Mouse (Mus musculus): ENCODE results near the gene Ptpn3. TPM values are rescaled to one million over a fixed set of nuclear protein-coding genes. Genes with fewer than 3 reads are reported as not detected.

Gene Ptpn3
- polyA plus RNA-seq, 1 experiment from 2014 or later: 1.8 TPM

DNA sequence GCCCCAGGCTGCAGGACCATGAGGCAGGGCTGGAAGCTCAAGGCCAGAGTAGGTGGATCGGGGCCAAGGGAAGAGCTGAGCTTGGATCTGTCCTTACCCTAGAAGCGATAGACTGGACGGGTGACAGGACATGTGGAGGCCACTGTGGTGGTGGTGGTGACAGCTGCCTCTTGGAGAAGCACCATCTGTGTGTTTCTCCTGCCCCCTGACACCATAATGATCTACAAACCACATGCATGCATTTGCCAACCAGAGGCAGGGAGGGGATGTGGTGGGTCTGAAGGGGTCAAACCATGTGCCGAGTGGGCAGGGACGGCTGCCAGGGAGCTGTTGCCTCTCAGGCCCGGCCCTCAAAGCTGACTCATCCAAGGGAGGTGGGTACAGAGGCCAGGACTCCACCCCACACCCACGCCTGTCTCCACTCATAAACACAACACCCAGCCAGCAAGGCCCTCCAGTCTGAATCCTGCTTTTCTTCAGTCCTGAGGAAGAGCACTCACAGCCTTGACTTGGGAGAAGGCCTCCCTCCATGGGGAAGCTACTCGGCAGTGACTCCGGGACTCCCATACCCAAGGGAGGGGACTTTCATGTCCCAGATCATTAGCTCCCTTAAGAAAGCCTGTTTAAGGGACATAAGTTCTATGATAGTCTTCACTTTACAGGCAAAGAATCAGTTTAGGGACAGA lies 6.5 kb downstream of the Ptpn3 start:
- 0 out of 2 replicates have a peak, but pooled peaks have one; percentile 21 for ATAC-seq (ENCODE audit: extremely low read depth, insufficient number of reproducible peaks, low FRiP score, low TSS enrichment)
- Histone ChIP-seq H3K27me3 (replicated peaks) (peaks cover 33% of the 10 kb centered on the region), H3K9me3 (no peaks in the 10 kb centered on the region), H3K4me1 (peaks cover 44% of the 10 kb centered on the region), H3K4me2 (no peak overlapping the region), H3K9ac (no peak overlapping the region), H3K4me3 (no peak overlapping the region), H3K36me3 (no peaks in the 10 kb centered on the region), H3K27ac (replicated peaks) (0 out of 2 replicates have a peak overlapping the region, but pooled peaks have one; percentile 8)
- 44% methylated on average over 9 of the region's 9 CpGs for WGBS

DNA sequence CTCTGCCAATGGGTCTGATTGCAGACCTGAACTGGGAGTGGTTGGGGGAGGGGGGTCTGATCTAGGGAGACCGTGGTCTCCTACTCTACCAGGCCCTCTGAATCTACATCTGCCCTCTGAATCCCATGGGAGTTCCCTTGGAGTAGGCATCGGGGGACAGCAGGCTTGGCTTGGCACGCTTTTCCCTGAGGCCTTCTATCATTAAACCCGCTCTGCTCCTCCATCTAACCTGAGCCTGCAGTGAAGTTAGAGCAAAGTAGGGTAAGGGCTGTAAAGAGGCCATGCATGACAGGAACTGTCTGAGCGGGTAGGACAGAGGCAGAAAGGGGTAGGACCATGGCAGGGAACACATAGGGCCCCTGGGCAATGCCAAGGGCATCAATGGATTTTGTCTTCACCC lies 9.0 kb downstream of the Ptpn3 start:
- H3K4me1 ChIP-seq: peaks cover 32% of the 10 kb centered on the region
- ATAC-seq (ENCODE audit: extremely low read depth, insufficient number of reproducible peaks, low FRiP score, low TSS enrichment): no peak
- no peak overlapping the region for H3K4me3 ChIP-seq
- 82% methylated on average over 5 of the region's 5 CpGs for WGBS
- no peaks in the 10 kb centered on the region for H3K9me3 ChIP-seq
- no peak overlapping the region for H3K9ac ChIP-seq
- H3K4me2 ChIP-seq: no peak overlapping the region
- H3K27me3 ChIP-seq (replicated peaks): peaks cover 16% of the 10 kb centered on the region
- H3K36me3 ChIP-seq: no peaks in the 10 kb centered on the region
- no peak overlapping the region for H3K27ac ChIP-seq (replicated peaks)

DNA sequence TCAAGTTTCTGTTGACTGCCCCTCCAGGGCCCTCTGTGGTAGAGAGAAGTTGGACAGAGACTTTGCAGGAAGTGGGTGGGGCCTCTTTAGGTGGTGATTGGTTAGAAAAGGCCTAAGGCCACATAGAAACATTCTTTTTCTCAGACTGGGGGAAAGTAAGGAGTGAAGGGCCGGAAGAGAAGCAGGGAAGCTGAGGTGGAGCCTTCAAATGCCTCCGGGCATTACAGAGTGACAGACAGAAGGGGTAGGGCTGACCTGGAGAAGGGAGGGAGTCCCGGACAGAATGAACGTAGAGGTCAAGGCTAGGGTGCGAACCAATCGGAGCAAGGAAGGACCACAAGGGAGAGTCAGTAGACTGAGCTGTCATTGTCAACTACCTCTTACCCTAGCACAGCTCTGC lies 11.6 kb downstream of the Ptpn3 start:
- WGBS: 78% methylated on average over 6 of the region's 6 CpGs
- H3K4me2 ChIP-seq: no peak overlapping the region
- H3K27ac ChIP-seq (replicated peaks): no peak overlapping the region
- H3K27me3 ChIP-seq (replicated peaks): no peaks in the 10 kb centered on the region
- H3K4me3 ChIP-seq: no peak overlapping the region
- no peak overlapping the region for H3K9ac ChIP-seq
- no peak for ATAC-seq (ENCODE audit: extremely low read depth, insufficient number of reproducible peaks, low FRiP score, low TSS enrichment)
- no peaks in the 10 kb centered on the region for H3K9me3 ChIP-seq
- peaks cover 22% of the 10 kb centered on the region for H3K4me1 ChIP-seq
- H3K36me3 ChIP-seq: no peaks in the 10 kb centered on the region

GRCm38 (mm10) chr4:57287808-57288207 lies 13.8 kb downstream of the Ptpn3 start:
- 79% methylated on average over 3 of the region's 3 CpGs for WGBS
- Histone ChIP-seq H3K36me3 (no peaks in the 10 kb centered on the region), H3K9me3 (no peaks in the 10 kb centered on the region), H3K9ac (no peak overlapping the region), H3K4me3 (no peak overlapping the region), H3K4me1 (peaks cover 8% of the 10 kb centered on the region), H3K27me3 (replicated peaks) (no peaks in the 10 kb centered on the region), H3K4me2 (no peak overlapping the region), H3K27ac (replicated peaks) (no peak overlapping the region)
- ATAC-seq (ENCODE audit: extremely low read depth, insufficient number of reproducible peaks, low FRiP score, low TSS enrichment): no peak

- H3K4me3 ChIP-seq: no peak overlapping the region
- no peak overlapping the region for H3K4me2 ChIP-seq
- H3K27me3 ChIP-seq (replicated peaks): no peaks in the 10 kb centered on the region
- H3K4me1 ChIP-seq: no peaks in the 10 kb centered on the region
- no peak for ATAC-seq (ENCODE audit: extremely low read depth, insufficient number of reproducible peaks, low FRiP score, low TSS enrichment)
- no peaks in the 10 kb centered on the region for H3K9me3 ChIP-seq
- no peak overlapping the region for H3K27ac ChIP-seq (replicated peaks)
- 77% methylated on average over 2 of the region's 2 CpGs for WGBS
- no peak overlapping the region for H3K9ac ChIP-seq
- no peaks in the 10 kb centered on the region for H3K36me3 ChIP-seq
Measured at GRCm38 (mm10) chr4:57285251-57285650, 16.4 kb downstream of the Ptpn3 start.

DNA sequence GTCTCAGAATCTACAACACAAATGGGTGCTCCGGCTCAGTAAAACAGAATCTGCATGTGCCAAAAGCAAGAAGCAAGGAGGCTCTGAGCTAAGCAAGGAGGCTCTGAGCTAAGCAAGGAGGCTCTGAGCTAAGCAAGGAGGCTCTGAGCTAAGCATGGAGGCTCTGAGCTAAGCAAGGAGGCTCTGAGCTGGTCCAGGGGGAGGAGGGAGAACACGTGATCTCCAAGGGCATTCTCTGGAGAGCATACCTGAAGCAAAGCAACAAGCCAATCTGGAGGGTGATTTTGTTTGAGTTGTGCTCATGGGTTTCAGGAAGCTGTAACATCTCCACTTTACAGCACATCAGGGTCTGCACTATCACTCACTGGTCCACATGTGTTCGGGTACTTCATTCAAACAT lies 18.4 kb downstream of the Ptpn3 start:
- Histone ChIP-seq H3K27ac (replicated peaks) (no peak overlapping the region), H3K4me2 (no peak overlapping the region)

DNA sequence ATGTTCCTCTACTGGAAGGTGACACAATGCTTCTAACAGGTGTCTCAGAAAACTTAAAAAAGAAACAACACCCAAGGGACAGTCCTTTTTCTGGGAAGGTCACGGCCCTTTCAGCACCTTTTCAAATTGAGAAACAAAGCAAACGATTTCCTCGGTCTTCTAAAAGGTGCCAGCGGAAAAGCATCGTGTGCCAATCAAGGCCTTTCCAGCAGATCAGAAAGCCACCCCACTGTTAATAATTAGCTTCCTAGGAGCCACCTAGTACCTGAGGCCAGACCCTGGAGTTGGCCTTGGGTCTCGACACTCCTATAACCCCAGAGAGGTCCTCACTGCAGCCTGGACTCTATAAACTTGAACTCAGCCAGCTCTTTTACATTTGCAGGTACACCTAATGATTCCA lies 19.0 kb downstream of the Ptpn3 start:
- H3K36me3 ChIP-seq: no peaks in the 10 kb centered on the region
- no peaks in the 10 kb centered on the region for H3K27me3 ChIP-seq (replicated peaks)
- H3K9me3 ChIP-seq: no peaks in the 10 kb centered on the region
- H3K27ac ChIP-seq (replicated peaks): no peak overlapping the region
- 80% methylated on average over 6 of the region's 6 CpGs for WGBS
- no peak overlapping the region for H3K9ac ChIP-seq
- H3K4me3 ChIP-seq: no peak overlapping the region
- H3K4me1 ChIP-seq: peaks cover 11% of the 10 kb centered on the region
- H3K4me2 ChIP-seq: no peak overlapping the region
- no peak for ATAC-seq (ENCODE audit: extremely low read depth, insufficient number of reproducible peaks, low FRiP score, low TSS enrichment)

More for the DNA sequence above, 18.4 kb downstream of the Ptpn3 start:
- no peak for ATAC-seq (ENCODE audit: extremely low read depth, insufficient number of reproducible peaks, low FRiP score, low TSS enrichment)
- Histone ChIP-seq H3K27me3 (replicated peaks) (no peaks in the 10 kb centered on the region), H3K9me3 (no peaks in the 10 kb centered on the region), H3K4me3 (no peak overlapping the region), H3K36me3 (no peaks in the 10 kb centered on the region), H3K4me1 (peaks cover 11% of the 10 kb centered on the region), H3K9ac (no peak overlapping the region)
- 70% methylated on average over 3 of the region's 3 CpGs for WGBS

DNA sequence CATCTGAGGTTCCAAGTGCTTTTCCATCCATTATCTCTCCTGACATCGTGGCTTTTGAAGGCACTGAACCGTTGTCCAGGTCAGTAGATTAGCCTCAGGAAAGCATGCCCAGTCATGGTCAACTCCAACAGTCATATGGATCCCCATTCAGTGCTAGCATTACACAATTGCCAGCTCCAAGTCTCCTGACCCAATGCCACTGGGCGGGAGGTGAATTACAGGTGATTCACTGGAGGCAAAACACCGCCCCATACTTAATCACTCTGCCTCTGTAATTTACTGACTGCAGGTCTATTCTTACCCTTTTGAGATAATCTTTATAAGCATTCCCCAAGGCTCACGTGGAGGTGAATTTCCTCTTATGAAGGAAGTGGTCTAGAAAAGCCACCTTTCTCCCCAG lies 19.5 kb downstream of the Ptpn3 start:
- H3K36me3 ChIP-seq: no peaks in the 10 kb centered on the region
- no peak overlapping the region for H3K4me3 ChIP-seq
- H3K27ac ChIP-seq (replicated peaks): no peak overlapping the region
- H3K9ac ChIP-seq: no peak overlapping the region
- ATAC-seq (ENCODE audit: extremely low read depth, insufficient number of reproducible peaks, low FRiP score, low TSS enrichment): no peak
- no peaks in the 10 kb centered on the region for H3K27me3 ChIP-seq (replicated peaks)
- H3K4me1 ChIP-seq: peaks cover 11% of the 10 kb centered on the region
- no peak overlapping the region for H3K4me2 ChIP-seq
- 68% methylated on average over 5 of the region's 5 CpGs for WGBS
- no peaks in the 10 kb centered on the region for H3K9me3 ChIP-seq

- Histone ChIP-seq H3K9ac (no peak overlapping the region), H3K27me3 (replicated peaks) (no peaks in the 10 kb centered on the region; the same call in 1 of the 2 replicates), H3K4me3 (no peak overlapping the region), H3K4me2 (no peak overlapping the region), H3K36me3 (no peaks in the 10 kb centered on the region), H3K4me1 (peaks cover 11% of the 10 kb centered on the region), H3K27ac (replicated peaks) (no peak overlapping the region), H3K9me3 (no peaks in the 10 kb centered on the region)
- WGBS: 77% methylated on average over 5 of the region's 5 CpGs
- no peak for ATAC-seq (ENCODE audit: extremely low read depth, insufficient number of reproducible peaks, low FRiP score, low TSS enrichment)
Measured at GRCm38 (mm10) chr4:57280888-57281287, 20.7 kb downstream of the Ptpn3 start.

- no peak overlapping the region for H3K9ac ChIP-seq
- no peak for ATAC-seq (ENCODE audit: extremely low read depth, insufficient number of reproducible peaks, low FRiP score, low TSS enrichment)
- H3K4me1 ChIP-seq: peaks cover 11% of the 10 kb centered on the region
- WGBS: 35% methylated on average over 8 of the region's 8 CpGs
- H3K4me2 ChIP-seq: no peak overlapping the region
- no peaks in the 10 kb centered on the region for H3K9me3 ChIP-seq
- H3K27ac ChIP-seq (replicated peaks): no peak overlapping the region
- H3K27me3 ChIP-seq (replicated peaks): no peaks in the 10 kb centered on the region; the same call in 1 of the 2 replicates
- no peaks in the 10 kb centered on the region for H3K36me3 ChIP-seq
- H3K4me3 ChIP-seq: no peak overlapping the region
Measured at GRCm38 (mm10) chr4:57279229-57279628, 22.4 kb downstream of the Ptpn3 start.

- peaks cover 11% of the 10 kb centered on the region for H3K4me1 ChIP-seq
- whole genome bisulfite sequencing: 52% methylated on average over 10 of the region's 10 CpGs
- H3K9me3 ChIP-seq: no peaks in the 10 kb centered on the region
- 0 out of 2 replicates have a peak overlapping the region, but pooled peaks have one; percentile 24 for H3K9ac ChIP-seq
- H3K36me3 ChIP-seq: no peaks in the 10 kb centered on the region
- no peak for ATAC-seq (ENCODE audit: extremely low read depth, insufficient number of reproducible peaks, low FRiP score, low TSS enrichment)
- H3K27ac ChIP-seq (replicated peaks): no peak overlapping the region
- no peaks in the 10 kb centered on the region; the same call in 1 of the 2 replicates for H3K27me3 ChIP-seq (replicated peaks)
- no peak overlapping the region for H3K4me2 ChIP-seq
- no peak overlapping the region for H3K4me3 ChIP-seq
Measured at GRCm38 (mm10) chr4:57278812-57279211, 22.8 kb downstream of the Ptpn3 start.

- peaks cover 17% of the 10 kb centered on the region for H3K4me1 ChIP-seq
- no peak overlapping the region for H3K27ac ChIP-seq (replicated peaks)
- no peak overlapping the region for H3K9ac ChIP-seq
- 76% methylated on average over 3 of the region's 3 CpGs for WGBS
- H3K36me3 ChIP-seq: no peaks in the 10 kb centered on the region
- no peaks in the 10 kb centered on the region for H3K9me3 ChIP-seq
- H3K4me2 ChIP-seq: no peak overlapping the region
- no peak for ATAC-seq (ENCODE audit: extremely low read depth, insufficient number of reproducible peaks, low FRiP score, low TSS enrichment)
- H3K4me3 ChIP-seq: no peak overlapping the region
- H3K27me3 ChIP-seq (replicated peaks): no peaks in the 10 kb centered on the region; the same call in 1 of the 2 replicates
Measured at GRCm38 (mm10) chr4:57277671-57278070, 24.0 kb downstream of the Ptpn3 start.

Data from heart, embryonic 13.5 days (tissue).